Mouse (Mus musculus) ovary, postnatal 10 days (tissue): ENCODE results near the gene Gimap5.

Experiments used
- DNase-seq: peaks from one replicate; pipeline ENCODE4 v3.0.0; 2022; ENCODE audit warnings: low spot score

The Gimap5 gene

GRCm38 (mm10) chr6:48745959-48746889 is at the start of gene Gimap5:
Gene Gimap5 (plus strand): TSS chr6:48746197.
- DNase-seq = no peak

GRCm38 (mm10) chr6:48696830-48697554 is 49.0 kb upstream of the Gimap5 start:
- no peak for DNase-seq

GRCm38 (mm10) chr6:48697555-48697930 is 48.5 kb upstream of the Gimap5 start:
- DNase-seq = no peak

DNA sequence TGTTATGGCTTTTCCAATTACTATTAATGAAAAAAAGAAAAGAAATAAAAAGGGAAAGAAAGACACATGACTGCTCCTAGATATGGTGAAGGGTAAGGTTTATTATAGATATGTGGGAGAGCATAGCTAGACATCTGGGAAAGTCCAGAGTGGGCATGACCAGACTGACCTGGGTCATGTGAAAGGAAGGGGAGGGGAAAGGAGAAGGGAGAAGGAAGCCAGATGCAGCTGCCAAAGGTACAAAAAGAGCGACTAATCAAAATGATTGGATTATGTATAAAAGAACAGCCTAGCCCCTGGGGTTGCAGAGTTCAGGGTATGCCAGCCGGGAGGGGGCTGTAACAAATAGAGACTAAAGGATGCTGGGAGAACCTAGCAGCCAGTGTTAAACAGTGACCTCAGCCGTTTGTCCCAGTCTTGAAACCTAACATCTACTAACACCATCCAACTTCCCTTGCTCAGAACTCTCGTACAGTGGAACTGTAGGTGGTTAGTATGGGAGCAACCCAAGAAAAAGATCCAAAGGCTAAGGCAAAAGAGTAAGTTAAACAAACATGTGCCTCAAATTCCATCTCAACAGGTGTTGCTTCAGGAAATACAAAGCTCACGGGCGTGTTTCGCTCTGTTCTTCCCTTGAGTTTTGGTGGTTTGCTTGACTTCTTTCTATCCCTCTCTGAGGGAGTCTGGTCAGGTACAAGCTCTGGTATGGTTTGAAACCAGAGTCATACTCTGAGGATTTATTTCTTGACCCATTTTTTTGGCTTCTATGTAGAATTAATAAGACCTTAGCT is 47.7 kb upstream of the Gimap5 start:
- no peak for DNase-seq

- DNase-seq = no peak
Measured at GRCm38 (mm10) chr6:48698888-48699287, 47.1 kb upstream of the Gimap5 start.

- DNase-seq = no peak
Measured at GRCm38 (mm10) chr6:48700251-48701075, 45.5 kb upstream of the Gimap5 start.

GRCm38 (mm10) chr6:48702146-48702545 is 43.9 kb upstream of the Gimap5 start:
- no peak for DNase-seq

- no peak for DNase-seq
Measured at GRCm38 (mm10) chr6:48702601-48703000, 43.4 kb upstream of the Gimap5 start.

GRCm38 (mm10) chr6:48704146-48704545 is 41.9 kb upstream of the Gimap5 start:
- DNase-seq = no peak

- no peak for DNase-seq
Measured at GRCm38 (mm10) chr6:48706130-48706529, 39.9 kb upstream of the Gimap5 start.

DNA sequence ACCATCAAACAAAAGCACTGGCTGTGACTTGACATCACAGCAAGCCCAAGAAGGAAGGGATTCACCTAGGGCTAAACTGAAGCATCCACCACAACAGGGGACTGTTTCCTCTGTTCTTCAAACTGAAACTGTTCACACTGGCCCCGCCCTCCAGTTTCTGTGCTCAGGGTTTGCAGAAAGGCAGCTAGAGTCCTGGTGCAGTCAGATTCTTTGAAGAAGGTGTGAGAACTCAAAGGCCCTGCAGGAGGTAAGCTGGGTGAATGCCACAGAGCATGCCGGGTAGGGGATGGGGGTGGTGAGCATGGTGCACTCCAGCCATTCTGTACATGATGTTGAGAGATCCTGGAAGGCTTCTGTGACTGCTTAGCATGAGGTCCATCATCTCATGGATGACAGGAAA is 27.5 kb upstream of the Gimap5 start, which contains the start of the genes Gm28053 and Gimap7:
Gm28053 (plus strand) TSS at position 153 of the 400 bp plus-strand sequence.
Gimap7 (plus strand) TSS at position 167 of the 400 bp plus-strand sequence.
- DNase-seq = no peak

DNA sequence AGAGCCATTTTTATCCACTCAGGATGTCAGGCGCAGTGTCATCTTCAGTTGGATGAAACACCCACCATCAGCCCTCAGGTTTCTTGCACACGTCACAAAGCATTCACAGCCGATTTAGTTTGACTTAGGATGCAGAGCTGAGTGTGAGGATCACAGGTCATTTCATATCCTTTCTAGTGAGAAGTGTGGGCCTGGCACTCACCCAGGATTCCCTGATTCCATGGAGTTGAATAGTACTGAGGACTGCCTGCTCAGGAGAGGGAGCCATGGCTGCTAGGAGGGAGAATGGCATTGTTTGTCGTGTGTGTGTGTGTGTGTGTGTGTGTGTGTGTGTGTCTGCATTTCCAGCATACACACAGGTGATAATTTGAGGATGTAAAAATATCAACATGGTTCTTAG is 25.7 kb upstream of the Gimap5 start:
- no peak for DNase-seq

- no peak for DNase-seq
Measured at GRCm38 (mm10) chr6:48723468-48723867, 22.5 kb upstream of the Gimap5 start.

GRCm38 (mm10) chr6:48725476-48725875 is 20.5 kb upstream of the Gimap5 start:
- no peak for DNase-seq

- no peak for DNase-seq
Measured at GRCm38 (mm10) chr6:48727761-48728160, 18.2 kb upstream of the Gimap5 start.

- no peak for DNase-seq
Measured at GRCm38 (mm10) chr6:48732864-48733304, 13.1 kb upstream of the Gimap5 start.

- DNase-seq = no peak
Measured at GRCm38 (mm10) chr6:48733660-48734059, 12.3 kb upstream of the Gimap5 start.

DNA sequence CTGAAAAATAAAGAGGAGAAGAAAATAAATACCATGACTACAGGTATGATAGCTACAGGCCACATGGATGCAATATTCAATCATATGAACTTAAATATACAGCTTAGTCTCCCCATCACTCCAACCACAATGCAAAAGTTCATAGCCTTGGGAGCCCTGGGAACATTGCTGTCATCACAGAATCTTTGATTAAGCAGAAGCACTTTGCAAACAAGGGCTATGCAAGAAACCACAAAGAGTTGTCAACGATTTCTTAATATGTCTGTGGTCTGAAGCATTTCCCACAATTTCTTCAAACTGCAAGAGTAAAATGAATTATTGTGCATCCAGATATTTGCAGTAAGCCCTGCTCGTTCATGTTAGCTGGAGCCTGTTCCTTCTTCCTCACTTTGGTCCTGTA is 8.9 kb upstream of the Gimap5 start:
- DNase-seq = no peak

DNA sequence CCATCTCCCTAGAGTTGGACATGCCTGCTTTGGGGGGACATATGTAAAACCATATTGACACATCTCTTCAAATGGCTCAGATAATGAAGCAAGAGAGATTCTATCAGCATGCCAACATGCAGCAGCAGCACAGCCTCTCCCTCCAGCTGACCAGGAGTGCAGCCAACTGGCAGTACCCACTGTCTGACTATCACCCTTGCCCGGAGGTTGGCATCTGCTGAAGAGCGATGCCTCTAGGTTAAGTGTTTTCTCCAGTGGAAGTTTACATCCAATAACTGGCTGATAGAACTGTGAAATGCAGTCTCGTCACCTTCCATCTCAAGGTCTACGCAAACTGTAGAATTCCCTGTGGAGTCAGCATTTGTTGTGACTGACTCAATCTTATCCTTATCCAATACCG is 8.3 kb upstream of the Gimap5 start:
- no peak for DNase-seq

GRCm38 (mm10) chr6:48738961-48739779 is 6.8 kb upstream of the Gimap5 start, which contains the start of gene Gimap1:
Gene Gimap1 (plus strand): TSS chr6:48739054.
- no peak for DNase-seq

DNA sequence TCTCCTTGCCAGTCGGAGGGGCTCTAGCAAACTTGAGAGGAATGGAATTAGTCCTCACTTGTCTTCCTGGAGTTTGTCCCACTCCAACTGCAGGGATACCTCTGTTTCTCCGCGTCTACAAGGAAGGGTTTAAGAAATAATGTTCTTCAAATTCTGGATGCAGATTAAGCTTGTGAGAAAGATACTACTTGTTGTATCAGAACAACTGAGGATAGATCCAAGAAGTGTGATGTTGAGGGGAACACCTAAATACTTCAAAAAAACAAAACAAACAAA is 6.3 kb upstream of the Gimap5 start:
- DNase-seq = no peak
